Mouse (Mus musculus): ENCODE data around the gene Cysltr2.

Gene Cysltr2

GRCm38 (mm10) chr14:72986044-72986443, 62.9 kb downstream of the Cysltr2 start:
- DNase-seq (ENCODE audit: low spot score in 2 of 2) = no peak

GRCm38 (mm10) chr14:72985113-72985512, 63.8 kb downstream of the Cysltr2 start:
- DNase-seq (ENCODE audit: low spot score in 2 of 2) = no peak

- peak; percentile 70 to 81 for DNase-seq (ENCODE audit: low spot score in 2 of 2)
These were observed 65.5 kb downstream of the Cysltr2 start for GRCm38 (mm10) chr14:72983456-72983855.

- no peak for DNase-seq (ENCODE audit: low spot score in 2 of 2)
These were observed 65.9 kb downstream of the Cysltr2 start for GRCm38 (mm10) chr14:72982981-72983436.

GRCm38 (mm10) chr14:72980761-72981160, 68.2 kb downstream of the Cysltr2 start:
- DNase-seq (ENCODE audit: low spot score in 2 of 2) = no peak

- no peak for DNase-seq (ENCODE audit: low spot score in 2 of 2)
These were observed 68.8 kb downstream of the Cysltr2 start for GRCm38 (mm10) chr14:72980106-72980505.

GRCm38 (mm10) chr14:72976111-72976510, 72.8 kb downstream of the Cysltr2 start:
- DNase-seq (ENCODE audit: low spot score in 2 of 2) = no peak

Data from frontal cortex, postnatal 14 days (tissue).